Mouse (Mus musculus) intestine, embryonic 14.5 days (tissue): ENCODE measurements around the gene Met. TPM values are rescaled to one million over a fixed set of nuclear protein-coding genes. Genes with fewer than 3 reads are reported as not detected.
A peak's percentile ranks its signal among the peaks of the same experiment; 100 is the strongest.

Source experiments
- ATAC-seq: fragments of 200-750 bp; cut with Nextera tagmentation; replicated peaks from 2 replicates; pipeline ENCODE4 v1.8.0; 2017; ENCODE audit warnings: low read depth, moderate number of reproducible peaks, moderate TSS enrichment, moderate library complexity; ENCODE audit not compliant: low FRiP score, low TSS enrichment
- DNase-seq: peaks from one replicate; pipeline ENCODE4 v3.0.0-alpha.2; 2018; ENCODE audit warnings: low spot score
- H3K27ac ChIP-seq: fragments of 300-500 bp; sonication (generic); 2 replicates; pipeline ENCODE4 v1.5.1; 2014; ENCODE audit warnings: low read depth, mild to moderate bottlenecking, control low read depth
- H3K27me3 ChIP-seq: fragments of 300-500 bp; sonication (generic); replicated peaks from 2 replicates; pipeline ENCODE4 v1.6.1; 2014; ENCODE audit warnings: low read length, control low read depth; ENCODE audit not compliant: control insufficient read depth, insufficient read depth
- H3K36me3 ChIP-seq: fragments of 300-500 bp; sonication (generic); 2 replicates; pipeline ENCODE4 v1.6.1; 2014; ENCODE audit warnings: low read length, control low read depth; ENCODE audit not compliant: control insufficient read depth, insufficient read depth
- H3K4me1 ChIP-seq: fragments of 300-500 bp; sonication (generic); replicated peaks from 2 replicates; pipeline ENCODE4 v1.6.1; 2014; ENCODE audit warnings: low read length, control low read depth, mixed read lengths; ENCODE audit not compliant: control insufficient read depth, insufficient read depth
- H3K4me2 ChIP-seq: fragments of 300-500 bp; sonication (generic); 2 replicates; pipeline ENCODE4 v1.6.1; 2014; ENCODE audit warnings: low read length
- H3K4me3 ChIP-seq: fragments of 300-500 bp; sonication (generic); 2 replicates; pipeline ENCODE4 v1.5.1; 2014; ENCODE audit warnings: low read depth, low read length, control low read depth, mixed read lengths
- H3K9ac ChIP-seq: fragments of 300-500 bp; sonication (generic); 2 replicates; pipeline ENCODE4 v1.6.1; 2014; ENCODE audit warnings: mild to moderate bottlenecking, low read length
- H3K9me3 ChIP-seq: fragments of 300-500 bp; sonication (generic); 2 replicates; pipeline ENCODE4 v1.6.1; 2016; ENCODE audit warnings: low read length, control low read depth; ENCODE audit not compliant: control insufficient read depth
- WGBS: fragments of 180-500 bp; shearing (Covaris S2); extraction: QIAGEN DNeasy Blood & Tissue Kit; methylation state at CpG from one replicate; pipeline ENCODE4 v1.1.7; 2014; 5-methylcytosine and 5-hydroxymethylcytosine counted together
- polyA plus RNA-seq: library from polyadenylated mRNA; unstranded; fragments of >200 nt; fragmentation: Nextera tagmentation; extraction: Ambion mirVana; gene quantifications from 2 replicates; pipeline ENCODE4 v1.2.1, GENCODE M21; 2014

Gene Met
- polyA plus RNA-seq, 1 experiment from 2014 or later, result 20.0 TPM

- no peak overlapping the region for H3K4me2 ChIP-seq
- no peaks in the 10 kb centered on the region for H3K36me3 ChIP-seq
- no peaks in the 10 kb centered on the region for H3K9me3 ChIP-seq
- DNase-seq (peak; percentile 45), ATAC-seq (no peak)
- 70% methylated on average over 8 of the region's 8 CpGs for WGBS
- H3K4me1 ChIP-seq, result no peaks in the 10 kb centered on the region; the same call in 1 of the 2 replicates
- H3K27me3 ChIP-seq, result no peaks in the 10 kb centered on the region
- no peak overlapping the region for H3K27ac ChIP-seq
- no peak overlapping the region for H3K9ac ChIP-seq
- H3K4me3 ChIP-seq, result no peak overlapping the region
Observed at GRCm38 (mm10) chr6:17498801-17499200, 35.2 kb downstream of the Met start.

- Histone ChIP-seq H3K4me2 (no peak overlapping the region), H3K4me1 (no peaks in the 10 kb centered on the region; the same call in 1 of the 2 replicates), H3K27me3 (no peaks in the 10 kb centered on the region), H3K9me3 (no peaks in the 10 kb centered on the region), H3K9ac (no peak overlapping the region), H3K4me3 (no peak overlapping the region), H3K36me3 (no peaks in the 10 kb centered on the region), H3K27ac (no peak overlapping the region)
- WGBS, result 77% methylated on average over 4 of the region's 4 CpGs
- DNase-seq (no peak), ATAC-seq (no peak)
Observed at GRCm38 (mm10) chr6:17501440-17501839, 37.8 kb downstream of the Met start.

GRCm38 (mm10) chr6:17502311-17502710, 38.7 kb downstream of the Met start:
- Histone ChIP-seq H3K4me2 (no peak overlapping the region), H3K27me3 (no peaks in the 10 kb centered on the region), H3K4me3 (no peak overlapping the region), H3K27ac (no peak overlapping the region), H3K9ac (no peak overlapping the region), H3K9me3 (no peaks in the 10 kb centered on the region), H3K36me3 (no peaks in the 10 kb centered on the region), H3K4me1 (no peaks in the 10 kb centered on the region; the same call in 1 of the 2 replicates)
- 62% methylated on average over 1 of the region's 1 CpGs for WGBS
- ATAC-seq (no peak), DNase-seq (no peak)

- Histone ChIP-seq H3K4me3 (no peak overlapping the region), H3K9ac (no peak overlapping the region), H3K27ac (no peak overlapping the region), H3K27me3 (no peaks in the 10 kb centered on the region), H3K36me3 (no peaks in the 10 kb centered on the region), H3K9me3 (no peaks in the 10 kb centered on the region), H3K4me2 (no peak overlapping the region), H3K4me1 (no peaks in the 10 kb centered on the region; the same call in 1 of the 2 replicates)
- 47% methylated on average over 3 of the region's 3 CpGs for WGBS
- ATAC-seq (no peak; the same call in 1 of the 2 replicates), DNase-seq (no peak)
Observed at GRCm38 (mm10) chr6:17503724-17504123, 40.1 kb downstream of the Met start.

- no peaks in the 10 kb centered on the region for H3K27me3 ChIP-seq
- ATAC-seq, result no peak
- no peak overlapping the region for H3K27ac ChIP-seq
- H3K4me2 ChIP-seq, result no peak overlapping the region
- no peaks in the 10 kb centered on the region for H3K9me3 ChIP-seq
- H3K4me1 ChIP-seq, result no peaks in the 10 kb centered on the region; the same call in 1 of the 2 replicates
- H3K9ac ChIP-seq, result no peak overlapping the region
- no peak overlapping the region for H3K4me3 ChIP-seq
- WGBS, result 76% methylated on average over 3 of the region's 3 CpGs
- H3K36me3 ChIP-seq, result no peaks in the 10 kb centered on the region
- no peak for DNase-seq
Observed at GRCm38 (mm10) chr6:17505530-17505929, 41.9 kb downstream of the Met start.

GRCm38 (mm10) chr6:17506831-17507230, 43.2 kb downstream of the Met start:
- Histone ChIP-seq H3K4me3 (no peak overlapping the region), H3K9me3 (no peaks in the 10 kb centered on the region), H3K4me2 (no peak overlapping the region), H3K36me3 (no peaks in the 10 kb centered on the region), H3K9ac (no peak overlapping the region), H3K4me1 (no peaks in the 10 kb centered on the region; the same call in 1 of the 2 replicates), H3K27ac (no peak overlapping the region), H3K27me3 (no peaks in the 10 kb centered on the region)
- 69% methylated on average over 2 of the region's 2 CpGs for WGBS
- ATAC-seq (no peak), DNase-seq (peak; percentile 46)

- ATAC-seq (no peak), DNase-seq (peak; percentile 49)
- Histone ChIP-seq H3K27ac (no peak overlapping the region), H3K4me1 (no peaks in the 10 kb centered on the region), H3K4me2 (no peak overlapping the region), H3K4me3 (no peak overlapping the region), H3K9ac (no peak overlapping the region), H3K27me3 (no peaks in the 10 kb centered on the region), H3K36me3 (no peaks in the 10 kb centered on the region), H3K9me3 (no peaks in the 10 kb centered on the region)
- WGBS, result 73% methylated on average over 5 of the region's 5 CpGs
Observed at GRCm38 (mm10) chr6:17508184-17508583, 44.6 kb downstream of the Met start.

GRCm38 (mm10) chr6:17508604-17509372, 45.2 kb downstream of the Met start:
- H3K27me3 ChIP-seq, result no peaks in the 10 kb centered on the region
- H3K4me1 ChIP-seq, result no peaks in the 10 kb centered on the region
- H3K4me3 ChIP-seq, result no peak overlapping the region
- WGBS, result 79% methylated on average over 9 of the region's 9 CpGs
- no peaks in the 10 kb centered on the region for H3K9me3 ChIP-seq
- DNase-seq, result peak; percentile 27
- no peak overlapping the region for H3K9ac ChIP-seq
- no peaks in the 10 kb centered on the region for H3K36me3 ChIP-seq
- H3K4me2 ChIP-seq, result no peak overlapping the region
- ATAC-seq, result no peak
- H3K27ac ChIP-seq, result no peak overlapping the region

- ATAC-seq, result no peak
- DNase-seq, result peak; percentile 45
- H3K4me1 ChIP-seq, result peaks cover 10% of the 10 kb centered on the region
- no peak overlapping the region for H3K27ac ChIP-seq
- no peaks in the 10 kb centered on the region for H3K36me3 ChIP-seq
- H3K27me3 ChIP-seq, result no peaks in the 10 kb centered on the region
- H3K9me3 ChIP-seq, result no peaks in the 10 kb centered on the region
- H3K4me3 ChIP-seq, result no peak overlapping the region
- H3K9ac ChIP-seq, result no peak overlapping the region
- no peak overlapping the region for H3K4me2 ChIP-seq
- 93% methylated on average over 15 of the region's 15 CpGs for WGBS
Observed at GRCm38 (mm10) chr6:17513381-17513780, 49.8 kb downstream of the Met start.
